Mouse (Mus musculus) telencephalon, adult 2 months (tissue): ENCODE measurements around the gene Scgb1c1.
"Not testable (repeated sequence)": the region's sequence is repeated elsewhere in the genome, so short reads cannot be mapped to it uniquely, and the experiment has no call there.

Experiments
- DNase-seq: peaks from one replicate; pipeline ENCODE4 v3.0.0-alpha.2; 2011; ENCODE audit warnings: low read depth, low spot score

Gene Scgb1c1

GRCm38 (mm10) chr7:140879355-140879754 is 34.0 kb downstream of the Scgb1c1 start:
- DNase-seq, result no peak

DNA sequence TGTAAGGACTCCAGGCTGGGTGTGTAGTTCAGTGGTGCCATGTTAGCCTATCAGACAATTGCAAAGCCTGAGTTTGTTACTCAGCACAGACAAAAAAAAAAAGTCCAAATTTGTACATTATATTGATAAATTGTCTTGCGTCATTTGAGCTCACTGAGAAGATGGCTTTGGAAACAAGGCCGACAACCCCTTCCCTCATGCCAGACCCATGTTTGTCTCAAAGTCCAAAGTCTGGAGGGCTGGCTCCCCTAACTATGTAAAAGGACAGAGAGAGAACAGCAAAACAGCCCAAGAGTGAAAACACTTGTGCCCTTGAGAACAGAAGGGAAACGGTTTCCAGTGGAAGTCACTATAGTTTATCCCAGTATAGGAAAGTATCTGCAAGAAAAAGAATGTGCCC is 35.1 kb downstream of the Scgb1c1 start:
- DNase-seq, result no peak

- DNase-seq, result no peak
Observed at GRCm38 (mm10) chr7:140880865-140881515, 35.6 kb downstream of the Scgb1c1 start.

DNA sequence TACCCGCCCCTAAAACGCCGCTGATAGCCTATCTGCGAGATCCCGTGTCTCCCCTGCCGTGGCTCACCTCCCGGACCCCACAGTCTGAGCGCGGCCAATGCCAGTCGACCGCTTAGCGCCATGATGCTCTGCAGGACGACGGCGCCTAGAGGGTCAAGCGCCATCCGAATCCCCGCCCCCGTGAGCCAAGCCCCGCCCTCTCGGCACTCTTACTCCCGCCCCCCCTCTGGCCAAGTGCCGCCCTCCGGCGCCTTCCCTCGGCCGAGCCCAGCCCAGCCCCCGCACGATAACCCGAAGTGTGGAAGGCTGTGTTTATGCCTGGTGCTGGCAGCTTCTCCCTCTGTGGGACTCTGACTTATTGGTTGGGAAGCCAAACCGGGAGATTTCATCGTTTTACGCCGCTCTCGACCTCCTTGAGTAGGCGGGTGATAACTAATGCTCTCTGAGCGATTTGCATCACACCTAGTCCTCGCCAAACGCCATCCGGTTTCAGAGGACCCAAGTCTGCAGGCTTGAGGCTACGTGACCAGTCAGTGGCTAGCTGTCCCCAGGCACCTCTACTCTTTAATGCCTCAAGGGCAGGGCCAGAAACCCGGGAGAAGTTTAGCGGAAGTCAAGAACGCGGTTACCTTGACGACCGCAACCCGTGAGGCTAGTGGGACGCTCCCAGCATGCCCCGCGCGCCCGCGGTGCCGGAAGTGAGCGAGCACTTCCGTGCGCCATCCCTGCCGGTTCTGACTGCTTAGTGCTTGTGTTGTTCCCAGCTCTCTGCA is 36.5 kb downstream of the Scgb1c1 start, which contains the start of the genes Psmd13 and Sirt3:
Gene Psmd13, plus strand, starts transcription at position 273 of the 773 bp plus-strand sequence.
Gene Sirt3, minus strand, starts transcription at position 614 of the 773 bp plus-strand sequence.
- DNase-seq, result peak; percentile 92

GRCm38 (mm10) chr7:140882469-140882803 is 37.1 kb downstream of the Scgb1c1 start:
- DNase-seq, result no peak

DNA sequence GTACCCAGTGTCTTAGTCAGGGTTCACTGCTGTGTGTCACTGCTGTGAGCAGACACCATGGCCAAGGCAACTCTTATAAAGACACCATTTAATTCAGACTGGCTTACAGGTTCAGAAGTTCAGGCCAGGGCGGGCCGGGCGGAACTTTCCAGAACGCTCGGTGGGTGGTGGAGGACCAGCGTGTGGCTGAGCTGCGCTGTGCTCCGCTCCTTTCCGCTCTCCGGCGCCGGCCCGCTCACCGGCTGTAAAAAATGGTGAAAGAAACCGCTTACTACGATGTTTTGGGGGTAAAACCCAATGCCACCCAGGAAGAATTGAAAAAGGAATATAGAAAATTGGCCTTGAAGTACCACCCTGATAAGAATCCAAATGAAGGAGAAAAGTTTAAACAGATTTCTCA is 45.3 kb downstream of the Scgb1c1 start:
- DNase-seq, result not testable (repeated sequence)

DNA sequence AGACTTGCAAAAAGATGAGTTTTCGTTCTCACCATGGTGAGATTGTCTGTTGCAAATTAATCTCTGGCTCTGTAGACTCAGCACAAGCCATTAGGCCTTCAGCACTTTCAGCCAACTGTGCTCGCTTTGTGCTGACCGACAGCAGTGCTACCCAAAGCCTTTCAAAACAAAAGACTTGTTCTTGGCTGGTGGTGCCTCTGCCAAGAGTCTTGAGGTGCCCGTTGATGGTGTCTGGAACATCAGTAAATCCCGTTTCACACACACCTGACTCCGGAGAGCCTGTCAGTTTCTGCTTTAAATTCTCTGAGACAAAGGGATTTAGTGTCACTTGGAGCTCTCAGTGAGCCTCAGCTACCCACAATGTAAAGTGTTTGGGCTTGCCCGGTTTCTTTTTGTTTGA is 48.7 kb downstream of the Scgb1c1 start:
- no peak for DNase-seq

DNA sequence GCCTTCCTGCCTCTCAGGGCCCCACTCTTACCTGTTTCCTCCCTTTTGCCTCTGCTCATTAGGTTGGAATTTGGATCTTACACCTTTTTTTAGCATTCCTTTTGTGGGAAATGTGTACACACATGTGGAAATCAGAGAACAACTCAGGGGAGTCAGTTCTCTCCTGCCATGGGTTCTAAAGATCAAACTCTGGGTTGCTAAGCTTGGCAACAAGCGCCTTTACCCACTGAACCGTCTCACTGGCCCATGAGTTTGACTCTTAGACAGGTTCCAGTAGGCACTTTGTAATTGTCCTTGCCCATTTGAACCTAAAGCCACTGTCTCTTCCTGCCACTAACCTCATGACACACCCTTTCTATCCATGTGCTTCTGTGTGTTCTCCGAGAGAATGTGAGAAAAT is 49.3 kb downstream of the Scgb1c1 start:
- no peak for DNase-seq
